9 mouse cellular contexts compared by ENCODE assay signal in genomic region chr7:30143170-30143554, GRCm38 (mm10). TPM values are rescaled to one million over a fixed set of nuclear protein-coding genes. Genes with fewer than 3 reads are reported as not detected.
DNase-seq lines count a peak whose midpoint lies in the region; ATAC-seq lines count a peak whose summit lies in the region.
"Had no signal": no experiment of that assay in that cellular context is flagged by ENCODE, and none has a peak within 500 bp of the region (broad histone marks: within the 10 kb centered on the region; RNA-seq: fewer than 3 reads in every experiment).

No protein-coding gene starts in this region.

- peak overlapping the region; percentile 52; the same call in 1 of the 2 replicates for H3K27ac ChIP-seq in limb, embryonic 13.5 days
- H3K27ac ChIP-seq in stomach, embryonic 15.5 days: peak overlapping the region; percentile 89; the same call in 1 of the 2 replicates

- H3K4me2 ChIP-seq in limb, embryonic 13.5 days (replicated peaks): peak overlapping the region; percentile 64
- H3K4me2 ChIP-seq in stomach, embryonic 15.5 days: peak overlapping the region; percentile 78

- peaks cover 2% of the 10 kb centered on the region for H3K4me1 ChIP-seq in erythroblast, embryonic 14.5 days (ENCODE audit: control insufficient read depth)
- no peaks in the 10 kb centered on the region for H3K4me1 ChIP-seq in megakaryocyte, embryonic 14.5 days
- H3K4me1 ChIP-seq in limb, embryonic 13.5 days: peaks cover 3% of the 10 kb centered on the region; the same call in 1 of the 2 replicates
- H3K4me1 ChIP-seq in stomach, embryonic 15.5 days: peaks cover 3% of the 10 kb centered on the region; the same call in 1 of the 2 replicates

- ATAC-seq in erythroblast, adult 5-6 weeks (replicated peaks; ENCODE audit: low FRiP score, poor library complexity, severe bottlenecking): no peak
- ATAC-seq in megakaryocyte, adult 5-6 weeks (ENCODE audit: poor library complexity, severe bottlenecking): no peak
- peak; percentile 38; the same call in 1 of the 2 replicates for ATAC-seq in limb, embryonic 13.5 days (ENCODE audit: low FRiP score, low read depth)
- ATAC-seq in stomach, embryonic 15.5 days (ENCODE audit: insufficient read depth, low FRiP score, low read depth): 0 out of 2 replicates have a peak, but pooled peaks have one; percentile 14
- no peak for ATAC-seq in megakaryocyte-erythroid progenitor cell, adult 5-6 weeks (replicated peaks; ENCODE audit: low FRiP score, low TSS enrichment, poor library complexity, severe bottlenecking)

- H3K9ac ChIP-seq in limb, embryonic 13.5 days: peak overlapping the region; percentile 61
- H3K9ac ChIP-seq in stomach, embryonic 15.5 days: peak overlapping the region; percentile 19; the same call in 1 of the 2 replicates

- peaks cover 4% of the 10 kb centered on the region for H3K36me3 ChIP-seq in erythroblast, embryonic 14.5 days (ENCODE audit: control insufficient read depth)
- peaks cover 70% of the 10 kb centered on the region for H3K36me3 ChIP-seq in megakaryocyte, embryonic 14.5 days (replicated peaks; ENCODE audit: low read length)
- H3K36me3 ChIP-seq in limb, embryonic 13.5 days: peaks cover 59% of the 10 kb centered on the region
- H3K36me3 ChIP-seq in stomach, embryonic 15.5 days: peaks cover 11% of the 10 kb centered on the region

- H3K4me3 ChIP-seq in erythroblast, embryonic 14.5 days (replicated peaks): peak overlapping the region; percentile 46
- H3K4me3 ChIP-seq in megakaryocyte, embryonic 14.5 days (replicated peaks): peak overlapping the region; percentile 78
- peak overlapping the region; percentile 58 for H3K4me3 ChIP-seq in limb, embryonic 13.5 days
- peak overlapping the region; percentile 57 for H3K4me3 ChIP-seq in stomach, embryonic 15.5 days (replicated peaks)

- peaks cover 10% of the 10 kb centered on the region for H3K27me3 ChIP-seq in erythroblast, embryonic 14.5 days (ENCODE audit: control insufficient read depth)
- H3K27me3 ChIP-seq in megakaryocyte, embryonic 14.5 days (replicated peaks): peaks cover 6% of the 10 kb centered on the region
- H3K27me3 ChIP-seq in limb, embryonic 13.5 days: no peaks in the 10 kb centered on the region
- no peaks in the 10 kb centered on the region for H3K27me3 ChIP-seq in stomach, embryonic 15.5 days (replicated peaks)

- DNase-seq in ovary, postnatal 36 days (ENCODE audit: low spot score): no peak

- peaks cover 4% of the 10 kb centered on the region for H3K9me3 ChIP-seq in erythroblast, embryonic 14.5 days (ENCODE audit: control insufficient read depth, low read length)
- H3K9me3 ChIP-seq in megakaryocyte, embryonic 14.5 days: peaks cover 88% of the 10 kb centered on the region
- peaks cover 28% of the 10 kb centered on the region for H3K9me3 ChIP-seq in limb, embryonic 13.5 days
- H3K9me3 ChIP-seq in stomach, embryonic 15.5 days: no peaks in the 10 kb centered on the region; the same call in 1 of the 2 replicates

- WGBS in limb, embryonic 13.5 days: 15% methylated on average over 8 of the region's 8 CpGs
- WGBS in stomach, embryonic 15.5 days: 7% methylated on average over 8 of the region's 8 CpGs

RNA-seq across cellular contexts. Expression of gene Zfp382, which starts 21.4 kb away (rescaled TPM):
- 0.11 TPM in 1 of 2 replicates, not detected in the other for polyA plus RNA-seq in erythroblast, embryonic 14.5 days (2012)
- 0.63 and 1.2 TPM in 2 replicates for total RNA-seq in erythroblast, adult 5-6 weeks (2015; ENCODE audit: low replicate concordance)
- 1.3 and 3.3 TPM in 2 replicates for total RNA-seq in erythroblast, adult 5-6 weeks (2017; ENCODE audit: low replicate concordance)
- not detected in 2 replicates for polyA plus RNA-seq in megakaryocyte, embryonic 14.5 days (2012; ENCODE audit: insufficient read depth, low replicate concordance)
- 6.7 and 7.8 TPM in 2 replicates for total RNA-seq in megakaryocyte, adult 5-6 weeks (2015)
- 14.9 and 15.2 TPM in 2 replicates for total RNA-seq in megakaryocyte, adult 5-6 weeks (2017)
- polyA plus RNA-seq in limb, embryonic 13.5 days (2015; fragmentation: Nextera tagmentation; extraction: Ambion mirVana): 13.8 and 14.6 TPM in 2 replicates
- 8.8 and 10.4 TPM in 2 replicates for polyA plus RNA-seq in stomach, embryonic 15.5 days (2015; fragmentation: Nextera tagmentation; extraction: Ambion mirVana)
- 2.5 and 2.8 TPM in 2 replicates for total RNA-seq in megakaryocyte-erythroid progenitor cell, adult 5-6 weeks (2014; fragmentation: Nextera tagmentation)
- total RNA-seq in megakaryocyte-erythroid progenitor cell, adult 5-6 weeks (2017): 1.6 and 2.4 TPM in 2 replicates

RNA-seq across cellular contexts. Expression of gene Zfp146, which starts 26.4 kb away (rescaled TPM):
- 0.14 and 0.46 TPM in 2 replicates for polyA plus RNA-seq in erythroblast, embryonic 14.5 days (2012)
- total RNA-seq in erythroblast, adult 5-6 weeks (2015; ENCODE audit: low replicate concordance): 21.5 and 34.4 TPM in 2 replicates
- 30.3 and 56.9 TPM in 2 replicates for total RNA-seq in erythroblast, adult 5-6 weeks (2017; ENCODE audit: low replicate concordance)
- 2.6 TPM in 1 of 2 replicates, not detected in the other for polyA plus RNA-seq in megakaryocyte, embryonic 14.5 days (2012; ENCODE audit: insufficient read depth, low replicate concordance)
- total RNA-seq in megakaryocyte, adult 5-6 weeks (2015): 16.6 and 25.2 TPM in 2 replicates
- total RNA-seq in megakaryocyte, adult 5-6 weeks (2017): 32.8 and 35.2 TPM in 2 replicates
- 22.2 and 22.4 TPM in 2 replicates for polyA plus RNA-seq in limb, embryonic 13.5 days (2015; fragmentation: Nextera tagmentation; extraction: Ambion mirVana)
- 15.0 and 18.0 TPM in 2 replicates for polyA plus RNA-seq in stomach, embryonic 15.5 days (2015; fragmentation: Nextera tagmentation; extraction: Ambion mirVana)
- 35.9 and 48.9 TPM in 2 replicates for total RNA-seq in megakaryocyte-erythroid progenitor cell, adult 5-6 weeks (2014; fragmentation: Nextera tagmentation)
- total RNA-seq in megakaryocyte-erythroid progenitor cell, adult 5-6 weeks (2017): 103 and 108 TPM in 2 replicates

RNA-seq across cellular contexts. Expression of gene Cox7a1, which starts 40.8 kb away (rescaled TPM):
- 0.12 TPM in 1 of 2 replicates, not detected in the other for polyA plus RNA-seq in erythroblast, embryonic 14.5 days (2012)
- total RNA-seq in erythroblast, adult 5-6 weeks (2015; ENCODE audit: low replicate concordance): not detected in 2 replicates
- not detected in 2 replicates for total RNA-seq in erythroblast, adult 5-6 weeks (2017; ENCODE audit: low replicate concordance)
- polyA plus RNA-seq in megakaryocyte, embryonic 14.5 days (2012; ENCODE audit: insufficient read depth, low replicate concordance): 2.4 TPM in 1 of 2 replicates, not detected in the other
- 0.91 and 1.6 TPM in 2 replicates for total RNA-seq in megakaryocyte, adult 5-6 weeks (2015)
- 0.94 and 2.4 TPM in 2 replicates for total RNA-seq in megakaryocyte, adult 5-6 weeks (2017)
- polyA plus RNA-seq in limb, embryonic 13.5 days (2015; fragmentation: Nextera tagmentation; extraction: Ambion mirVana): 1.8 and 2.4 TPM in 2 replicates
- polyA plus RNA-seq in stomach, embryonic 15.5 days (2015; fragmentation: Nextera tagmentation; extraction: Ambion mirVana): 13.8 and 22.0 TPM in 2 replicates
- total RNA-seq in megakaryocyte-erythroid progenitor cell, adult 5-6 weeks (2014; fragmentation: Nextera tagmentation): 6.0 TPM in 1 of 2 replicates, not detected in the other
- not detected in 2 replicates for total RNA-seq in megakaryocyte-erythroid progenitor cell, adult 5-6 weeks (2017)
- total RNA-seq: hematopoietic stem cell, adult 5-6 weeks had no signal

RNA-seq across cellular contexts. Expression of gene Zfp260, which starts 48.6 kb away (rescaled TPM):
- polyA plus RNA-seq in erythroblast, embryonic 14.5 days (2012): not detected in 2 replicates
- 12.7 and 14.6 TPM in 2 replicates for total RNA-seq in erythroblast, adult 5-6 weeks (2015; ENCODE audit: low replicate concordance)
- total RNA-seq in erythroblast, adult 5-6 weeks (2017; ENCODE audit: low replicate concordance): 4.5 and 10.7 TPM in 2 replicates
- 0.26 TPM in 1 of 2 replicates, not detected in the other for polyA plus RNA-seq in megakaryocyte, embryonic 14.5 days (2012; ENCODE audit: insufficient read depth, low replicate concordance)
- total RNA-seq in megakaryocyte, adult 5-6 weeks (2015): 26.0 and 29.6 TPM in 2 replicates
- total RNA-seq in megakaryocyte, adult 5-6 weeks (2017): 22.8 and 26.4 TPM in 2 replicates
- polyA plus RNA-seq in limb, embryonic 13.5 days (2015; fragmentation: Nextera tagmentation; extraction: Ambion mirVana): 147 and 154 TPM in 2 replicates
- polyA plus RNA-seq in stomach, embryonic 15.5 days (2015; fragmentation: Nextera tagmentation; extraction: Ambion mirVana): 96.7 and 106 TPM in 2 replicates
- 10.5 and 20.6 TPM in 2 replicates for total RNA-seq in megakaryocyte-erythroid progenitor cell, adult 5-6 weeks (2014; fragmentation: Nextera tagmentation)
- 14.0 and 20.1 TPM in 2 replicates for total RNA-seq in megakaryocyte-erythroid progenitor cell, adult 5-6 weeks (2017)

RNA-seq across cellular contexts. Expression of gene Zfp566, which starts 52.8 kb away (rescaled TPM):
- not detected in 2 replicates for polyA plus RNA-seq in erythroblast, embryonic 14.5 days (2012)
- 0.38 and 2.1 TPM in 2 replicates for total RNA-seq in erythroblast, adult 5-6 weeks (2015; ENCODE audit: low replicate concordance)
- 0.34 TPM in 1 of 2 replicates, not detected in the other for total RNA-seq in erythroblast, adult 5-6 weeks (2017; ENCODE audit: low replicate concordance)
- 0.37 TPM in 1 of 2 replicates, not detected in the other for polyA plus RNA-seq in megakaryocyte, embryonic 14.5 days (2012; ENCODE audit: insufficient read depth, low replicate concordance)
- total RNA-seq in megakaryocyte, adult 5-6 weeks (2015): 2.7 and 3.5 TPM in 2 replicates
- 0.85 and 1.9 TPM in 2 replicates for total RNA-seq in megakaryocyte, adult 5-6 weeks (2017)
- polyA plus RNA-seq in limb, embryonic 13.5 days (2015; fragmentation: Nextera tagmentation; extraction: Ambion mirVana): 18.8 and 20.6 TPM in 2 replicates
- 6.7 and 8.3 TPM in 2 replicates for polyA plus RNA-seq in stomach, embryonic 15.5 days (2015; fragmentation: Nextera tagmentation; extraction: Ambion mirVana)
- 7.1 and 16.8 TPM in 2 replicates for total RNA-seq in megakaryocyte-erythroid progenitor cell, adult 5-6 weeks (2014; fragmentation: Nextera tagmentation)
- total RNA-seq in megakaryocyte-erythroid progenitor cell, adult 5-6 weeks (2017): 5.0 TPM in 2 replicates

Comparison
In these comparisons a context has a peak if more than half of its experiments do, and no peak if none do; other contexts are left out.
1. ATAC-seq: peak in limb, embryonic 13.5 days (single experiment) and stomach, embryonic 15.5 days (single experiment); none in erythroblast, adult 5-6 weeks (single experiment), megakaryocyte, adult 5-6 weeks (single experiment) and megakaryocyte-erythroid progenitor cell, adult 5-6 weeks (single experiment).
2. Peak in every context shown above with its lines, with median percentiles within 50 percentile points of each other: H3K4me3 ChIP-seq.